Mouse (Mus musculus) kidney, adult 18-20 months (tissue): Measurements from ENCODE around the gene Cyp2a4.
"Not testable (repeated sequence)": the region's sequence is repeated elsewhere in the genome, so short reads cannot be mapped to it uniquely, and the experiment has no call there.

Experiments used
- DNase-seq: peaks from one replicate; pipeline ENCODE4 v3.0.0; 2021

Cyp2a4 gene

DNA sequence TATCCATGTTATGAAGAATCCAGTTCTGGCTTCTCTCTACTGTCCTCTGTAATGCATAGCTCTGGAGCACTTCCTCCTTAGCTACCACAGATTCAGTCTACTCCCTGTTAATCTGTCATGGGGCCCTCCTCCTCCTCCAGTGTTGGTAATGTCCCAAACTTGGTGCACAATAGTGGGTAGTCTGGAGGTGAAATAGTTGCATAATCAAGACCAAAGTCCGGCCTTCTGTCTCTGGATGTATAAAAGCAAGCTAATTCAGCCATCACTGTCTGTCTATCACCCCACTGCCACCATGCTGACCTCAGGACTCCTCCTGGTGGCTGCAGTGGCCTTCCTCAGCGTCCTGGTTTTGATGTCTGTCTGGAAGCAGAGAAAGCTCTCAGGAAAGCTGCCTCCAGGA, at the start of gene Cyp2a4:
Cyp2a4 (plus strand) TSS at position 244 of the 400 bp plus-strand sequence.
- DNase-seq, result not testable (repeated sequence)

DNA sequence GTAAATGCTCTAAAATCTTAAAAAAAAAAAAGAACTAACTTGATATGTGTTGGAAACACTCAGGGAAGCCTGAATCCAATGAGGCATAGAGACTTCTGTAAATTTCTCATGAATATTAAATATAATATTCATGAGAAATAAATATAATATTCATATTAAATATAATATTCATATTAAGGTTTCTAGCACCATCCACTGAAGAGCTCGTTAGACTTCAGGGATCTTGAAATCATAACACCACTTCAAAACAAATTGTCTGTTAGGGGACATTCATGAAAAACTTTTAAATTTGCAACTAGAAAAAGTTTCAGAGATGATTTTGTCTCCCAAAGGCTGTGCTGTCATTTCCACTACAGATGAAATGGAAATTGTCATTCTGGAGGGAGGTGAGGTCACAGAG, 46.9 kb upstream of the Cyp2a4 start, which contains the start of gene Vmn1r184:
Vmn1r184 (plus strand) TSS at position 301 of the 400 bp plus-strand sequence.
- DNase-seq, result not testable (repeated sequence)

DNA sequence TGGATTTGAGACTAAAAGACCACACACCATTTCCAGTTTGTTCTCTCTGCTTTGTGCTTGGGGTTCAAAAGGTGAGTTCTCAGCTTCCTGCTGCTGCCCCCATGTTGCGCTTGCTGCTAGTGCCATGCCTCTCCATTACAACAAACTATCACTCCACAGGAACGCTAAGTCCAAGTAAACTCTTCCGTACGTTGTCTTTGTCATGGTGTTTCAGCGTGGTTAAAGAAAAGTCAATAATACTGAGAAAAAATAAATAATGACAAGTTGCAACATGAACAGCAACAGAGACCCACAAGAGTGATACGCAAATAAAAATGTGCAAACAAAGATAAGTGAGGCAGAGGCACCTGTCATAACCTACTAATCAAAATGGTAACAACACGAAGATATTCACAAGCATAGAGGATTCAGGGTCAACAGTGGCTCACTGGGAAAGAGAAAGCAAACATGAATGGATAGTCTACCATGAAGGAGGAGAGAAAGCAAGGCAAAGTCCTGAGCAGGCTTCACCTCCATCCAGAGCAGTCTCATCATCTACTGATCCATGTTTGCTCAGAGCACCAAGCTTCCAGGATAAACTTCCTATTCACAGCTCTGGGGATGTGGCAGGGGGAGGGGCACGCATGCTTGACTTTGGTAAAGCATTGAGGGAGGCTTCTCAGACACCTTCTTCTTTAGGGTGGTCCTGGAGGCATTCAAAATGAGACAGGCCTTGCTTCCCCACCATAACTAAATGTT, 3.4 kb upstream of the Cyp2a4 start:
- not testable (repeated sequence) for DNase-seq

DNA sequence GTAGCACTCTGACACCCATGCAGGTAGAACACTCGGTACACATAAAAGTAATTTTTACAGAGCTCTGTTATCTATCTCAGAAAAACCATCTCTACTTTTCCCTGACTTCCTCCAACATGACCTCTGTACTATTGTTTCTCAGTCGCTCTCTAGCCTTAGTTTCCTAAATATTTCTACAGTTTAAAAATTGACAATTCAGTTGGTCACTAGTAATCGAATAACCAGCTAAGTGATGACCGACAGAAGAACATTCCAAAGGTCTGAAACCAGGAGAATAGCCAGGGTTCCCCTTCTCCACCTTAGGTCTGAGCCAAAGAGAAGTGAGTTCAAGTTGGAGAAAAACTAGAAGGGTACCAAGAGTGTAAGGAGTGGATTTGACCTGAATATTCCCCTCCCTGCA, 4.8 kb downstream of the Cyp2a4 start:
- DNase-seq, result not testable (repeated sequence)

DNA sequence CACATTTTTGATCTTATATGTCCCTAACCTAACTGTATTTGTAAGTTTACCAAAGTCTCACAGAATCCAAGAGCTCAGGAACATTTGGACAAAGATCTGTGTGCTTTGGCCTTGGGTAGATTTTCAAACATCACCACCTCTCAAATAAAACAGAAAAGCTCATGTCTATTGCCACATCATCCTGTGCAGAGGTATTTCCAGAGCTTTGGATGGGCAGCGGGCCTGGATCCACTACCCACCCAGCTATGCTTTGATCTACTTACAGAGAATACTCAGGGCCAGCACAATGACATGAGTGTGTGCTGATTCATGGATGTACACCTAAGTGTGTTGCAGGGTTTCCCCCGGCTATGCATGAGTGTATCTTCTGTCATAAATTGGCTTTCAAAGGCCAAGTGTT, 8.2 kb downstream of the Cyp2a4 start:
- not testable (repeated sequence) for DNase-seq

DNA sequence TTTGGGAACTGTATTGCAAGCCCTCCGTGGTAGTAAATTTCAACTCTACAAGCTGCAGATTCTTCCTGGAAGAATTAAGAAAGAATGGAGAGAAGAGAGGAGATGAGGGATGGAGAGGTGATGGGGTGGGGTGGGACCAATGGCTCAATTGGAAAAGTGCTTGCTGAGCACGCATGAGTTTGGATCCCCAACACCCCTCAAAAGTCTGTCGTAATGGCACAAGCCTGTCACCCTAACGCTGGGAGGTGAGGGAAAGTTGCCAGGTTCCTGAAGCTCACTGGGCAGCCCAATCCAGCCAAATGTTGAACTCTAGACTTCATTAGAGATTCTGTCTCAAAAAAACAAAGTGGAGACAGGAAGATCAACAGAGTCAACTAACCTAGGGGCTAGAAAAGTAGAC, 8.8 kb downstream of the Cyp2a4 start:
- not testable (repeated sequence) for DNase-seq

DNA sequence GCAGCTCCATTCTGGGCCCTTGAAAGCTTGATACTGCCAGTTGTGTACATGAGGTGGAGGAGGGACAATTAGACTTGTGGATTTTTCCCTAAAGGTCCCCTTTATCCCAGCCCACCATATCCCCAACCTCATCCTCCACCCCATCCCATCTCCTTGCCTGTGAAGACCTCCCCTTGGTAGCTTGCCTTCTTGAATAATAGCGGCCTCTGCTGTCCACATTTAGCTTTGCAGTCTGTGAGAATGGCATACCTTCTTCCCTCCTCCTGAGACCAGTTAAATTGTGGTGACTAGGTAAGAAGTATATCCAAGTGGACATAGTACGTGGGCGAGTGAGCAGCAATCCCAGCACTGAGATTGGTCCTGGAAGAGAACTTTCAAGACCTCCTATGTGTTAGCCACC, 13.4 kb downstream of the Cyp2a4 start:
- peak; percentile 47 for DNase-seq

DNA sequence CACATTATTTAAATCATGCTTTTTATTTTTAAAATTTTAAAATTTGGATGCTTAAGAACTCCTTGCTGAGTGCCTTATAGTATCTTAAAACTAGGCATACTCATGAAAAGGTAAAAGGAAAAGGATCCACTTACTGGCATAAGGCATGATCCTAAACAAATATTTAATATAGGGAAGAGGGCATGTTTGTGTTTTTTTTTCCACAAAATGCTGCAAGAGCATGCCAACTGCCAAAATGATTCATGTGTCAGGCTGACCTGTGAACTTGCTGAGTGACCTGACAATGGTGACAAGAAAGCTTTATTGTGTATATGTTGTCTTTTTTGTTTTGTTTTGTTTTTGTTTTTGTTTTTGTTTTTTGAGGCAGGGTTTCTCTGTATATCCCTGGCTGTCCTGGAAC, 43.2 kb downstream of the Cyp2a4 start:
- not testable (repeated sequence) for DNase-seq

DNA sequence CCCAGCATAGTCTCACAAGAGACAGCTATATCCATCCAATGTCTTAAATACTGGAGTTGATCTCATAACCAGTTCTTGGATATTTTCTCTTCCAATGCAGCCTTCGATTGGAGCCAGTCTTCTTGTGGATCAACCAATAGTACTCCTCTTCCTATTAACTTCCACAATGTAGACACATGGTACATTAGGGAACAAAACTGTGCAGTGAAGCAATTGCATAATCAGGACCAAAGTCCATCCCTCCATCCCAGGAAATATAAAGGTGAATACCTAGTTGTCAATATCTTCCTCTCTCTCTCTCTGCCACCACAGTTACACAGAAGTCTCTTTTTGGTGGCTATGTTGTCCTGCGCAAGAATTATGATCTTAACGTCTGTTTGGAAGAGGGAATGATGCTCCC, 45.3 kb downstream of the Cyp2a4 start:
- not testable (repeated sequence) for DNase-seq

DNA sequence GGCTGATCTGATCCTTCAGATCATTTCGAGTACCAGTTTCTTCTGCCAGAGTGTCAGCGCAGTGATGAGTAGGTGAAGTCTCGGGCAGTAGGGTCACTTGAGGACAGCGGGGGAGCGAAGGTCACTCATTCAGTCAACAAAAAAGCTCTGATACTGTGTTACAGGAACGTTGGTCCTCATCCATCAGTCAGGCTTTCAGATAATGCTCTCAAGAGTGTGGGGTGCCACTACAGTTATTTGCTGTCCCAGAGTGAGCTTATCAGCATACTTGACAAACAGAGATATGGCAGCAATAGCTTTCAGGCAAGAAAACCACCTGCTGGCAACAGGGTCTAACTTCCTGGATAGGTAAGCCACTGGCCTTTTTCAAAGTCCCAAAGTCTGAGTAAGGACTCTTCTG, 49.8 kb downstream of the Cyp2a4 start:
- DNase-seq, result not testable (repeated sequence)
